Mouse (Mus musculus) R1 (cell line): ENCODE measurements around the gene Mob3b.

Experiments used
- DNase-seq: peaks from one replicate; pipeline ENCODE4 v3.0.0-alpha.2; 2018; ENCODE audit warnings: low read depth, low spot score

Gene Mob3b

GRCm38 (mm10) chr4:35114950-35115349, 42.3 kb downstream of the Mob3b start:
- DNase-seq = no peak

GRCm38 (mm10) chr4:35113516-35114248, 43.6 kb downstream of the Mob3b start:
- peak; percentile 70 for DNase-seq

GRCm38 (mm10) chr4:35112452-35112851, 44.8 kb downstream of the Mob3b start:
- DNase-seq = peak; percentile 49

- DNase-seq = no peak
These were observed 52.0 kb downstream of the Mob3b start for GRCm38 (mm10) chr4:35105115-35105773.

GRCm38 (mm10) chr4:35101201-35101600, 56.1 kb downstream of the Mob3b start:
- no peak for DNase-seq

- DNase-seq = peak; percentile 90
These were observed 57.2 kb downstream of the Mob3b start for GRCm38 (mm10) chr4:35099865-35100780.

- peak; percentile 62 for DNase-seq
These were observed 57.9 kb downstream of the Mob3b start for GRCm38 (mm10) chr4:35099210-35099864.

GRCm38 (mm10) chr4:35098552-35098951, 58.7 kb downstream of the Mob3b start:
- no peak for DNase-seq

- peak; percentile 63 for DNase-seq
These were observed 60.8 kb downstream of the Mob3b start for GRCm38 (mm10) chr4:35096226-35097175.

GRCm38 (mm10) chr4:35092457-35092856, 64.8 kb downstream of the Mob3b start:
- no peak for DNase-seq

GRCm38 (mm10) chr4:35091157-35091784, 66.0 kb downstream of the Mob3b start:
- no peak for DNase-seq

- DNase-seq = no peak
These were observed 67.7 kb downstream of the Mob3b start for GRCm38 (mm10) chr4:35089321-35090316.

GRCm38 (mm10) chr4:35086067-35086700, 71.1 kb downstream of the Mob3b start:
- DNase-seq = no peak

- no peak for DNase-seq
These were observed 73.2 kb downstream of the Mob3b start for GRCm38 (mm10) chr4:35084060-35084459.

GRCm38 (mm10) chr4:35082476-35083114, 74.7 kb downstream of the Mob3b start:
- no peak for DNase-seq

- no peak for DNase-seq
These were observed 77.0 kb downstream of the Mob3b start for GRCm38 (mm10) chr4:35080285-35080684.

- DNase-seq = no peak
These were observed 88.5 kb downstream of the Mob3b start for GRCm38 (mm10) chr4:35068739-35069138.

- DNase-seq = no peak
These were observed 91.1 kb downstream of the Mob3b start for GRCm38 (mm10) chr4:35066163-35066562.
